Mouse (Mus musculus): ENCODE results near the gene Zscan10.

Zscan10 gene

GRCm38 (mm10) chr17:23600641-23601622 lies at the start of gene Zscan10:
Gene Zscan10, plus strand, starts transcription at chr17:23600856.
- no peak for DNase-seq (ENCODE audit: low spot score in 2 of 2)

- peak in 1 of 2 experiments; percentile 66 for DNase-seq (ENCODE audit: low spot score in 2 of 2)
These were observed 49.8 kb upstream of the Zscan10 start for GRCm38 (mm10) chr17:23550856-23551255.

DNA sequence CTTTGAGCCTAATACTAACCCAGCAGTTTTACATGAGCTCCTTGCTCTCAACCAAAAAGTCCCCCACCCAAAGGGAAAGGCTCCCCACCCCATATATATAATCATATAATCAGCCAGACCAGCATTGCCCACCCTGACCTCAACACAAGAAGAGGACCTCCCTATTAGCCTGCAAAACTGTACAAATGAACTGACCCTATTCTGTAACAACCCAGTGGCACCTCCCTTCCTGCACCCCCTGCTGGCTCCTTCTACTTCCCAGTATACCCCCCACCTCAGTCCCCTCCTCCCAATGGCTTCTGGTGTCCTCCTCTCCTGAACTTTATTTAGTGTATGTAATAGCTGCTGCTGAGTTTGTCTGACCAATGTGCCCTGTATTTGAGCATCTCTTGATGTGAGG lies 49.2 kb upstream of the Zscan10 start:
- DNase-seq (ENCODE audit: low spot score in 2 of 2), result no peak

DNA sequence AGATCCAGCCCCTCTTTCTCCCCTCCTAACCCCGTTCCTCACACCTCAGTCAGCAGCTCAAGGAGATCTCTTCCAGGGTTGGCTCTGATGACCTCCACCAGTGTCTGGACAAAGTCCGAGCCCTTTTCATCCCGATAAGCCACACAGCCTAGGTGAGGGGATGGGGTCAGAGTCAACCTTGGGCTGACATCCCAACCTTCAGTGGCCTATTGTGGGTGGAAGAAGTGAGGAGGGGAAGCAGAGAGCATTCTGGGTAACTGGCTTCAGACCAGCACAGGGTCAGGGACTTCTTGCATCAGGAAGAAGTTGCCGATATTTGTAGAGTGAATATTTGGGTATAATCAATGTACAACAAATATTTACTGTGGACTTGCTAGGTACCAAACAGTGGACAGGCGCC lies 48.7 kb upstream of the Zscan10 start:
- no peak for DNase-seq (ENCODE audit: low spot score in 2 of 2)

DNA sequence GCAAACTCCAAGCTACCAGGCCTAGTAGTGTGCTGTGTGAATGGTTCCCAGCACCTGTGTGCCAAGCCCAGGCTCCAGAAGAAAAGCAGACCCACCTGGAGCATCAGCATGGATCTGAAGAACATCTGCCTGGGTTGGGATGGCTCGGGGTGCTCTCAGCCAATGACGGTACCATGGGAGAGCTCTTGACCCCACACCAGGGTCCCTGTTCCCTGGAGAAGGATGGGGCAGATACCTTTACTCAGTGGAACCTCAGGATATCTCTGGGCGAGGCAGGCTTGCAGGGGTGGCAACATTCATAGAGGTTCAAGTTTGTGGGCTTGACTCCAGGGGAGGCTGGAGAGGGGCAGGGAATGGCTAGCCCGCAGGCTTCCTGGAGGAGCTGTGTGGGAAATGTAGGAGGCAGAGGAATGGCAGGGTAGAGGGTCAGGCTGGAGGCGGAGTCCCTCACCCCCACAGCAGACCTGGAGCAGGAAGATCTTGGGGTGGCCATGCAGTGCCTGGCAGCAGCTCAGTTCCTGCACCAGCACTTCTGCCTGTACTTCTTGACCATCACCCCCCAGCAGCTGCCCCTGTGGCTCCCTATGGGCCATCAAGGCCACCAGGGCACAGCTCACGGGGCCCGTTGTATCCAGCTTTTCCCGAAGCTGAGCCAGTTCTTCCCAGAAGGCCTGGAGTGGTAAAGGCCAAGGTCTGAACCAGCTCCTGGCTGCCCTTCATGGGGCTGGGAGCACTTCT lies 47.6 kb upstream of the Zscan10 start:
- DNase-seq (ENCODE audit: low spot score in 2 of 2), result no peak

- no peak for DNase-seq (ENCODE audit: low spot score in 2 of 2)
These were observed 47.0 kb upstream of the Zscan10 start for GRCm38 (mm10) chr17:23553634-23554120.

- DNase-seq (ENCODE audit: low spot score in 2 of 2), result no peak
These were observed 46.3 kb upstream of the Zscan10 start for GRCm38 (mm10) chr17:23554321-23554720.

GRCm38 (mm10) chr17:23555243-23555916 lies 45.3 kb upstream of the Zscan10 start:
- no peak for DNase-seq (ENCODE audit: low spot score in 2 of 2)

GRCm38 (mm10) chr17:23559767-23560166 lies 40.9 kb upstream of the Zscan10 start:
- DNase-seq (ENCODE audit: low spot score in 2 of 2), result peak; percentile 55 to 80

DNA sequence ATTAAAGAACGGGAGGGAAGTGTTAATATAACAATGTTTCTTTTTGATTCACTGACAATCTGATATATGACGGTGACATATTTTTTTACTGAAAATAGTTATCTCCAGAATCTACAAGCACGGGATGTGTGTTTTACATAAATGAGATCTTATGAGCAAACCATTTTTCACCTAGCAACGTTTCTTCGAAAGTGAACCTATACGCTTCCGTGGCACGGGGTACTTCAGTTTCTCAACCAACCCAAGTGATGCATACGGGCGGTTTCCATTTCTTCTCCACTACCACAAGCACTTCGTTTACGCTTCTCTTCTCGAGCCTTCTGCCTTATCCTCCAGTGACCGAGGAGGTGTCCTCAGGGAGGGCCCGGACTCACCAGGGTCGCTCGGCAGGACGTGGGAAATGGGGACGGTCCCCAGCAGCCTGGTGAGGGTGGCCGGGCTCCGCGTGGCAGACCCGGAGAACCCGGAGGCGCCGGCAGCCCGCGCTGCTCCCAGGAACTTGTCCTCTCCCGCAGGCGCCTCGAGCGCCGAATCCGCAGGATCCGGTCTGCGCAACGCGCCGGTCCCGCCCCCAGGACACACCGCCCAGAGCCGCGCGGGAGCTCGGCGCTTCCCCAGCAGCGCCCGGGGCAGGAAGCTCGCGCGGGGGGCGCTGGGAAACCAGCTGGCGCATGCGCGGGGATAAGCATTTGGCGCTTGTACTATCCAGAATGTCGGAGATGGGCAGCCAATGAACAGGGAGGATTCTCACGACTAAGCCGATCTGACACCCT lies 36.9 kb upstream of the Zscan10 start, which contains the start of gene Zfp213:
Zfp213 (minus strand) TSS at position 644 of the 773 bp plus-strand sequence.
- DNase-seq (ENCODE audit: low spot score in 2 of 2), result peak; percentile 94 to 98

DNA sequence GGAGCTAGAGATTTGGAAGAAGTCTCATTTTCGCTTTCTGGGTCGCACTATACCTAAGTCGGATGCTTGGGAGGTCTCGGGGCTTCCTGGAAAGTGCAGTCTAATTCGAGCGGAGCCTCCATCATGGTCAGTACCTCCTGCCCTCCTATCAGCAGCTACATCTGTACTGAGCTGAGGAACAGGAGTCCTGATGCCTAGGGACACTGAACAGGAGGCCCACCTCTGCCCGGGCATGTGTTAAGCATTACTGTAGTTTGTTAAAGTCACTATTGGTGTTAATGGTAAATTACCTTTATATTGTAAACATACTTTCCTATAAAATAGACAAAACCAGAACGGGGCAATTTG lies 36.3 kb upstream of the Zscan10 start:
- no peak for DNase-seq (ENCODE audit: low spot score in 2 of 2)

GRCm38 (mm10) chr17:23566787-23567186 lies 33.9 kb upstream of the Zscan10 start:
- DNase-seq (ENCODE audit: low spot score in 2 of 2), result no peak

DNA sequence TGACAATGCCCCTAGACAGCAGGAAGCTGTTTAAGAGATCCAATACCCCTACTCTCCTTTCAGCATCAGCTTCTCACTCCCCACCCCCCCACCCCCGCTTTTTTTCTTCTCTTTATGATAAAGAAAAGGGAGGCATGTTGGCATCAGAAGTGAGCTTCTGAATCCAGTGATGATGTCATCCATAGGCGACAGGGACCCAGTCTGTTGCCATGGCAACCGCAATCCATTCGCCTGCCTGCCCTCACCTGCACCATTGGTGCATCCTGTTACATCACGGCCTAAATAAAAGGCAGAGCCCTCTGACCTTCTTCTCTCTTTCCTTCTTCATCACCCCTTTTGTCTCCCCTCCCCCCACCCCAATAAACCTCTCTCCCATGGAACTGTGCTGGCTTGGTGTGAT lies 32.3 kb upstream of the Zscan10 start:
- no peak for DNase-seq (ENCODE audit: low spot score in 2 of 2)

DNA sequence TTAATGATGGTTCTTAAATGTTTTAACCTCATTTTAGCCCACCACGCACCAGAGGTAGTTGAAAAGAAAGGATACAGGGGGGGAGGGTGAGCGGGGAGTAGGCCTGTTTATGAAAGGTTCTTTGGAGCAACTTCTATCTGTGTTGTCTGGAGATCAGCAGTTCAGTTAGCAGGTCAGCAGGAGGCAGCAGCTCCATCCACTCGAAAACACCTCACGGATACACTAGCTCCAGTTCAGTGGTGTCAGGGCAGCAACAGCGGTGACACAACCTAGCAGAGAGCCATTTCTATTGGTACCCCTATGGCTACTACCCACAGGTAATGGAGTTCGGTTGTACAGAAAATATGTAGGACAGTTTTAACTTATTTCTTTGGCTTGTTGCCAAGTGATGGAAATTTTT lies 30.6 kb upstream of the Zscan10 start:
- DNase-seq (ENCODE audit: low spot score in 2 of 2), result peak in 1 of 2 experiments; percentile 62

- no peak for DNase-seq (ENCODE audit: low spot score in 2 of 2)
These were observed 29.6 kb upstream of the Zscan10 start for GRCm38 (mm10) chr17:23571084-23571483.

DNA sequence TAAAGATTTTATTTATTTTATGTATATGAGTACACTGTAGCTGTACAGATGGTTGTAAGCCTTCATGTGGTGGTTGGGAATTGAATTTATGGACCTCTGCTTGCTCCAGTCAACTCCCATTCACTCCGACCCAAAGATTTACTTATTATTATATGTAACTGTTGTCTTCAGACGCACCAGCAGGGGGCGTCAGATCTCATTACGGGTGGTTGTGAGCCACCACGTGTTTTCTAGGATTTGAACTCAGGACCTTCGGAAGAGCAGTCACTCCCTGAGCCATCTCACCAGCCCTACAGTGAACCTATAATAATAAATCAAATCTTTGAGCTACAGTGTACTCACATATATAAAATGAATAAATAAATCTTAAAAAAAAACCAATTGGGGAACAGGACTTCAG lies 28.6 kb upstream of the Zscan10 start:
- DNase-seq (ENCODE audit: low spot score in 2 of 2), result no peak

DNA sequence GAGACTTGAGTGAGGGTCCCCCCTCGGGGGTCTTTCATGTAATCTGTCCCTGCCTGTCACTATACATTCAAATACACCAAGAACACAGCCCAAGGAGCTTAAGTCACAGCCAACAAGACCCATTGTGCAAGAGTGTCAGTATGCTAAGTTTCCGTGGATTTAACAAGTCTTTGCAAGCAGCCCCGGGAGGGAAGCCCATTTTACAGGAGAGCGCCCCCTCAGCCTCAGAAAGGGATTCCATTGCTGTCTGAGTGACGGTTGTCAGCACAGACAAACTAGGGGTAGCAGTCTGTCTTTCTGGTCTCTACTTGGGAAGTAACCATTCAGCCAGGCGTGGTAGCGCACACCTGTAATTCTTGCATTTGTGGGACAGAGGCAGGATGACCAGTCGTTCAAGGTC lies 26.5 kb upstream of the Zscan10 start:
- DNase-seq (ENCODE audit: low spot score in 2 of 2), result no peak

GRCm38 (mm10) chr17:23575951-23576552 lies 24.6 kb upstream of the Zscan10 start:
- peak in 1 of 2 experiments; percentile 62 for DNase-seq (ENCODE audit: low spot score in 2 of 2)

DNA sequence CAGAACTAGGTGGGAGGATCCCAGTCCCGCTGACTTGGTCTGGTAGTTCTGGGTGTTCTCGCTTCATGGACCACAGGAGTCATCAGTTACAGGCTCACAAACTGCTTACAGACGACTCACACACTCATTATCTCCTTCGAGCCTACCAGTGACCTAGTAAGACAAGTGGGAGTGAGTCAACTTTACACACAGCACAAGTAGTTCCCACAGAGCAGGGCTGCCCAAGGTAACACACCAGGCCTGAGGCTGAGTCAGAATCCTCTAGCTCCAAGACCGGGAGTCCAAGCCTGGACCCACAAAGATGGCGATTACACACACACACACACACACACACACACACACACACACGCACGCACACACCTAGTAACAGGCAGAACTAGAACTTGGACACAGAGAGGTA lies 15.9 kb upstream of the Zscan10 start:
- DNase-seq (ENCODE audit: low spot score in 2 of 2), result no peak

GRCm38 (mm10) chr17:23585721-23586491 lies 14.8 kb upstream of the Zscan10 start:
- no peak for DNase-seq (ENCODE audit: low spot score in 2 of 2)
